Mouse (Mus musculus) heart, adult 11 months (tissue): Measurements from ENCODE around the gene Tmem129.
A peak's percentile ranks its signal among the peaks of the same experiment; 100 is the strongest.

ENCODE experiments used
- DNase-seq: peaks from one replicate; pipeline ENCODE4 v3.0.0; 2022

Gene Tmem129

GRCm38 (mm10) chr5:33657787-33658663 is at the start of gene Tmem129, which contains the start of gene Tacc3:
TSS of gene Tmem129 (minus strand) at chr5:33658416.
TSS of gene Tacc3 (plus strand) at chr5:33658128.
- peak; percentile 100 for DNase-seq

GRCm38 (mm10) chr5:33707163-33707562 is 48.9 kb upstream of the Tmem129 start:
- no peak for DNase-seq

- DNase-seq = no peak
Observed at GRCm38 (mm10) chr5:33706350-33706629, 48.1 kb upstream of the Tmem129 start.

GRCm38 (mm10) chr5:33705612-33706349 is 47.6 kb upstream of the Tmem129 start:
- no peak for DNase-seq

GRCm38 (mm10) chr5:33704945-33705611 is 46.9 kb upstream of the Tmem129 start:
- no peak for DNase-seq

- no peak for DNase-seq
Observed at GRCm38 (mm10) chr5:33703999-33704398, 45.8 kb upstream of the Tmem129 start.

- no peak for DNase-seq
Observed at GRCm38 (mm10) chr5:33701832-33702231, 43.6 kb upstream of the Tmem129 start.

GRCm38 (mm10) chr5:33700010-33700409 is 41.8 kb upstream of the Tmem129 start:
- peak; percentile 92 for DNase-seq

GRCm38 (mm10) chr5:33698669-33699068 is 40.5 kb upstream of the Tmem129 start:
- DNase-seq = no peak

- no peak for DNase-seq
Observed at GRCm38 (mm10) chr5:33697947-33698512, 39.8 kb upstream of the Tmem129 start.

- DNase-seq = no peak
Observed at GRCm38 (mm10) chr5:33697534-33697933, 39.3 kb upstream of the Tmem129 start.

GRCm38 (mm10) chr5:33696430-33696829 is 38.2 kb upstream of the Tmem129 start:
- DNase-seq = no peak

GRCm38 (mm10) chr5:33695718-33696121 is 37.5 kb upstream of the Tmem129 start:
- no peak for DNase-seq

- peak; percentile 96 for DNase-seq
Observed at GRCm38 (mm10) chr5:33694848-33695717, 36.9 kb upstream of the Tmem129 start.

GRCm38 (mm10) chr5:33694461-33694847 is 36.2 kb upstream of the Tmem129 start:
- DNase-seq = no peak

GRCm38 (mm10) chr5:33692393-33692792 is 34.2 kb upstream of the Tmem129 start:
- no peak for DNase-seq

- DNase-seq = peak; percentile 99
Observed at GRCm38 (mm10) chr5:33689852-33690645, 31.8 kb upstream of the Tmem129 start.

GRCm38 (mm10) chr5:33689221-33689844 is 31.1 kb upstream of the Tmem129 start:
- DNase-seq = peak; percentile 97

- peak; percentile 93 for DNase-seq
Observed at GRCm38 (mm10) chr5:33688278-33689220, 30.3 kb upstream of the Tmem129 start.

- no peak for DNase-seq
Observed at GRCm38 (mm10) chr5:33687142-33687541, 28.9 kb upstream of the Tmem129 start.
